Mouse (Mus musculus) embryonic facial prominence, embryonic 15.5 days (tissue): ENCODE results near the gene Cyp24a1. TPM values are rescaled to one million over a fixed set of nuclear protein-coding genes. Genes with fewer than 3 reads are reported as not detected.
A peak's percentile ranks its signal among the peaks of the same experiment; 100 is the strongest.

ENCODE experiments used
- ATAC-seq: fragments of 200-750 bp; cut with Nextera tagmentation; 2 replicates; pipeline ENCODE4 v1.8.0; 2017; ENCODE audit warnings: low read depth, moderate TSS enrichment; ENCODE audit not compliant: insufficient number of reproducible peaks, low FRiP score, low TSS enrichment
- H3K27ac ChIP-seq: fragments of 300-500 bp; sonication (generic); replicated peaks from 2 replicates; pipeline ENCODE4 v1.5.1; 2015; ENCODE audit warnings: mild to moderate bottlenecking, inconsistent platforms
- H3K27me3 ChIP-seq: fragments of 300-500 bp; sonication (generic); 2 replicates; pipeline ENCODE4 v1.6.1; 2015; ENCODE audit warnings: inconsistent platforms
- H3K36me3 ChIP-seq: fragments of 300-500 bp; sonication (generic); 2 replicates; pipeline ENCODE4 v1.6.1; 2015; ENCODE audit warnings: mild to moderate bottlenecking, inconsistent platforms
- H3K4me1 ChIP-seq: fragments of 300-500 bp; sonication (generic); 2 replicates; pipeline ENCODE4 v1.6.1; 2015; ENCODE audit warnings: inconsistent platforms
- H3K4me2 ChIP-seq: fragments of 300-500 bp; sonication (generic); replicated peaks from 2 replicates; pipeline ENCODE4 v1.6.1; 2015; ENCODE audit warnings: mild to moderate bottlenecking, inconsistent platforms
- H3K4me3 ChIP-seq: fragments of 300-500 bp; sonication (generic); replicated peaks from 2 replicates; pipeline ENCODE4 v1.5.1; 2015; ENCODE audit warnings: mild to moderate bottlenecking, inconsistent platforms
- H3K9ac ChIP-seq: fragments of 300-500 bp; sonication (generic); 2 replicates; pipeline ENCODE4 v1.6.1; 2015; ENCODE audit warnings: inconsistent platforms
- H3K9me3 ChIP-seq: fragments of 300-500 bp; sonication (generic); replicated peaks from 2 replicates; pipeline ENCODE4 v1.6.1; 2016; ENCODE audit warnings: inconsistent platforms
- WGBS: fragments of 180-500 bp; shearing (Covaris S2); methylation state at CpG from one replicate; pipeline ENCODE4 v1.1.7; 2015; 5-methylcytosine and 5-hydroxymethylcytosine counted together
- polyA plus RNA-seq: library from polyadenylated mRNA; unstranded; fragments of >200 nt; fragmentation: Nextera tagmentation; extraction: Ambion mirVana; gene quantifications from 2 replicates; pipeline ENCODE4 v1.2.1, GENCODE M21; 2015

The Cyp24a1 gene
- polyA plus RNA-seq, 1 experiment from 2014 or later, result 0.09 TPM

DNA sequence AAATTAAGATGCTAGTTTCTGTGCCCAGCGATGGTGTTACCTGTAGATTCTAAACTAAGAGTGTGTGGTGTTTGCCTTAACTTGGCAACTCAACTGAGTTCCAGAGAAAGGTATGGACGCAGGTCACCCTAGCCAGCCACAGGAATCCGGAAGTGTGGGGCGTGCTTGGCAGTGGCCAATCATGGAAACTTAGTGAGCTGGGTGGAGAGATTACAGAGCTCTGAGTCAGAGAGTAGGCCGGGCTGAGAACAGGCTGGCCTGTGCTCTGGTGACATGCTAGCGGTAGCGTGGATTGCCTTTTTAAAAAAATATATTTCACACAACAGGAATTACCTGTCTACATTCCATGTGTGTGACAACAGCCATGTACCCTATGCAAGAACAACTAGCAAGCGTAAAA, 29.6 kb upstream of the Cyp24a1 start:
- no peaks in the 10 kb centered on the region for H3K27me3 ChIP-seq
- no peak overlapping the region for H3K9ac ChIP-seq
- WGBS, result 77% methylated on average over 8 of the region's 8 CpGs
- no peak overlapping the region for H3K4me3 ChIP-seq
- H3K36me3 ChIP-seq, result no peaks in the 10 kb centered on the region
- ATAC-seq, result peak; percentile 57; the same call in 1 of the 2 replicates
- H3K4me1 ChIP-seq, result no peaks in the 10 kb centered on the region
- no peaks in the 10 kb centered on the region for H3K9me3 ChIP-seq
- no peak overlapping the region for H3K4me2 ChIP-seq
- H3K27ac ChIP-seq, result no peak overlapping the region

DNA sequence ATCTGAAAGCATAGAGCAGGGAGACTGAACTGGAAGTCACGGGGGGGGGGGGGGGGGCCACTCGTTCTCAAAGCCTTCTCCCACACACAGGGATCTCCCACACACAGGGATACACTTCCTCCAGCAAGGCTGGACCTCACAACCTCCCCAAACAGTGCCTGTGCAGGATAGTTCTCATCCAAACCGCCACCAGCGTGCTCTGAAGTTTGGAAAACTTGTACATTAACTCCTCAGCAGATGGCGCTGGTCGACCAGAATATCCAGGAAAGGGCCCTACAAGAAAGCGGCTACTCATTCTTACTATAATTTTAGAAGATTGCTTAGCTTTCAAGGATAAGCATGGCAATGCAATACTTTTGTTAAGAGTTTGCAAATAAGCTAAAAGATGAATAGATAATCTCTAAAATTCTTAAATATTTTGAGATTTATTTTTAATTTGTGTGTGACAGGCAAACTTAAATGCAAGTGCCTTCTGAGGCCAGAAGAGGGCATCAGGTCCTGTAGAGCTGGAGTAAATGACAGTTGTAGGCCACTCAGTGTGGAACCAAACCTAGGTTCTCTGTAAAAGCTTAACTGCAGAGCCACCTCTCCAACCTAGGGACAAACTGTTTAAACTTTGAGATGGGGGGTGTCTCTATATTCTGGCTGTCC, 23.5 kb upstream of the Cyp24a1 start:
- no peaks in the 10 kb centered on the region for H3K9me3 ChIP-seq
- no peaks in the 10 kb centered on the region for H3K4me1 ChIP-seq
- peaks cover 32% of the 10 kb centered on the region for H3K36me3 ChIP-seq
- H3K27me3 ChIP-seq, result no peaks in the 10 kb centered on the region
- H3K4me2 ChIP-seq, result no peak overlapping the region
- no peak for ATAC-seq
- H3K9ac ChIP-seq, result no peak overlapping the region
- H3K4me3 ChIP-seq, result no peak overlapping the region
- 5% methylated on average over 7 of the region's 7 CpGs for WGBS
- H3K27ac ChIP-seq, result no peak overlapping the region

DNA sequence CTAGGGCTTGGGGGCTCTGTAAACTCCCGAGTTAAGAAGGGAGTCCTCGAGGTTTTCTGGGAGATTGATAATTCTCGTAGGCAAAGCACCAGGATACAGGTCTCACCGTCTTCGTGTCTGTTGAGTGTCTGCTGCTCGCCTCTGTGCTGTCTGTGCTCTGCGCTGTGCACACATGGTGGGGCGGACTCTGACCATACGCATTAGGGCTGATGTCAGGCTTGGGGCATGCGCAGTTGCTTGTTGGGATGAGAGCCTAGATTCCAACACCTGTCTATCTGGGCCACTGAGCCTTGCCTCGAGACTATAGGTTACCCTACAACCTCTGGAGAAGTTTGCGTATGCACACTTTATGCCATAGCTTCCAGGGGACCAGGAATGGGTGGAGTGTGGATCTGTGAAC, 16.8 kb upstream of the Cyp24a1 start:
- peaks cover 22% of the 10 kb centered on the region for H3K36me3 ChIP-seq
- H3K4me3 ChIP-seq, result no peak overlapping the region
- H3K4me1 ChIP-seq, result peaks cover 20% of the 10 kb centered on the region
- H3K27ac ChIP-seq, result no peak overlapping the region
- H3K9me3 ChIP-seq, result no peaks in the 10 kb centered on the region
- 80% methylated on average over 12 of the region's 12 CpGs for WGBS
- ATAC-seq, result no peak
- no peak overlapping the region for H3K9ac ChIP-seq
- no peak overlapping the region for H3K4me2 ChIP-seq
- no peaks in the 10 kb centered on the region for H3K27me3 ChIP-seq

DNA sequence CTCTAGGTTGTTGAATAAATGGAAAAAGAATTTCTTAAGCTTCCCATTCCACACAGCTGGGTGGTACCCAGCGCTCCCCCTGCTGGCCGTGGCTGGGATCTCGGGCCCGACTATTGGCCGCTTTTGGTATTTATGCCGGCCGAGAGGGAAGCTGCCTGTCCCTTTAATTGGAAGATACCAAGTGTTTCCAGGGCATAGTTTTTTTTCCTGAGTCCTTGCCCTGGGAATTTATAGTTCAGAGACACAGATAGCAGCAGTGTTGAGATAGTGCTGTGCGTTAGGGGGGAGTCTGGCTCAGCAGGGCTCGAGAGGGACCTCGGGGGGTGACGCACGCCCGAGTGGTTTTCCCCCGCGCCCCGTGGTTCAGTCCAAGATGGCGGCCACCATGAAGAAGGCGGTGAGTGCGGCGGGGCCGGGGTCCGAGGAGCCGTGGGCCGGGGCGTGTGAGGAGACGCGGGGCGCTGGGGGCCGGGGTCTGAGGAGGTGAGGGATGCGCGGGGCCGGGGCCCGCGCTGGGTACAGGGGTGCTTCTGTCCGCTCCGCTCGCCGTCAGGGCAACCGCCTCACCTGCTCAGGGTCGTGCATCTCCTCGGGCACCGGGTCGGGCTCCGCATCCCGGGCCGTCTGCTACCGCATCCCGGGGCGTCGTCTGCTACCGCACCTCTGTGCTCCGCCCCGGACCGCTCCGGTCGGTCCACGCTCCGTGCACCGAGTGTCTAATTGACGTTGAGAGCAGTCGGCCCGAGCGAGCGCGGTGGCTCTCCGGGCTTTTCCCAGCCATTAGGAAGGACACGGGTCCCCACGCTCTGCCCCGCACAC, 14.3 kb upstream of the Cyp24a1 start:
- H3K27me3 ChIP-seq, result no peaks in the 10 kb centered on the region
- no peaks in the 10 kb centered on the region for H3K9me3 ChIP-seq
- ATAC-seq, result peak; percentile 69
- H3K27ac ChIP-seq, result peak overlapping the region; percentile 86
- peak overlapping the region; percentile 95 for H3K4me3 ChIP-seq
- under 1% methylated on average over 69 of the region's 69 CpGs for WGBS
- peak overlapping the region; percentile 78 for H3K9ac ChIP-seq
- H3K36me3 ChIP-seq, result peaks cover 6% of the 10 kb centered on the region; the same call in 1 of the 2 replicates
- peak overlapping the region; percentile 59 for H3K4me2 ChIP-seq
- H3K4me1 ChIP-seq, result peaks cover 29% of the 10 kb centered on the region

DNA sequence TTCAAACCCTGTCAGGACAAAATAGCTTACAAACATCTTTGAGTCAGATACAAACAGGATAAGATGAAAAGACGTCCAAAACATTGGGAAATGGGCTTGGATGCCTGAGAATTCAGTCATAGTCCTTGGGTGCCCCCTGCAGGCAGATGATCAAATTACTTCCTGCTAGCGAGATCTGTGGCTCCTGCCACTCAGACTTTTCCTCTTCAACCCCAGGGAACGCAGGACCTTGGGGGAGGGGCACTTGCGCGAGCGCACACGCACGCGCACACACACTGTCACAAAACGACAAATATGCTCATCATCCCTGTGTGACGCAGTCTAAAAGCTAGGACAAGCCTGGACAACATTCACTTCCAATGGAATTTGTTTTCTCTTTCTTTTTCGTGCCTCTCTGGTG, 11.9 kb upstream of the Cyp24a1 start:
- Histone ChIP-seq H3K27me3 (no peaks in the 10 kb centered on the region), H3K9me3 (no peaks in the 10 kb centered on the region), H3K4me1 (peaks cover 29% of the 10 kb centered on the region), H3K4me2 (peak overlapping the region; percentile 58), H3K36me3 (no peaks in the 10 kb centered on the region), H3K27ac (no peak overlapping the region), H3K9ac (no peak overlapping the region), H3K4me3 (peak overlapping the region; percentile 41)
- WGBS, result 1% methylated on average over 12 of the region's 12 CpGs
- ATAC-seq, result no peak

DNA sequence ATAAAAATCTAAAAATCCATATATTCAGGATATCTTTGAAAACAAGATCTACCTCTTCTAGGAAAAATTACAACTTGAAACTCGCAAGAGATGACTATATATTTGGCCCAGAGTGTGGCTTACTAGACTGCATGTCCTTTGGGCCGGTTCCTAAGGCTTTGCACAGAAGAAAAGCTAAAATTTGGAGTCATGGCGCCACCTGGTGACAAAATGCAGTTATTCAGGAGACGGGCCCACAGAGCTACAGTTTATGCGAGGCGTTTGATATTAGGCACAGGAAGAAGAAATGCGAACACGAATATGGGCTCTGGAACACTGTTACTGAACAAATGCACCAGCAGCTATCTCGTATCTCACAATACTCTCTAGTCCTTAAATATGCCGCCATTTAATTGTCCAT, 10.8 kb upstream of the Cyp24a1 start:
- Histone ChIP-seq H3K9me3 (no peaks in the 10 kb centered on the region), H3K4me1 (peaks cover 25% of the 10 kb centered on the region), H3K27me3 (no peaks in the 10 kb centered on the region), H3K36me3 (no peaks in the 10 kb centered on the region), H3K4me2 (no peak overlapping the region), H3K4me3 (no peak overlapping the region), H3K27ac (no peak overlapping the region), H3K9ac (no peak overlapping the region)
- 4% methylated on average over 10 of the region's 10 CpGs for WGBS
- no peak for ATAC-seq

DNA sequence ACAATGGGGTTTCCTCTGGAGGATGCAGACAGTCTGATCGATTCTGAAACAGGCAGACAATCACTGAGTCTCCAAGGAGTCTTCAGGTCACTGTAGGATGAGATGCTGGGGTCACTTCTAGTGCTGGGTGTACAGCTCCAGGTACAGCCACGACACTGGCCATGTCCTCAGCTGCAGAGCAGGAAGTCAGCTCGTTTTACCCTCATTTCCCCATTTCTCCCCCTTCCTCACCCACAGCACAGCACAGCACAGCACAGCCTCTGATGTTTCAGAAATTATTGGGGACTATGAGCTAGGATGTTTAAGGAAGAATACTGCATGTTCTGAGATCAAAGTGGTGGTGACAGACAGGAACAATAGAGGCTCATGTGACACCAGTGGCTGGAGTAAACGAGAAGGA, 7.0 kb upstream of the Cyp24a1 start:
- H3K4me3 ChIP-seq, result no peak overlapping the region
- no peak overlapping the region for H3K4me2 ChIP-seq
- 23% methylated on average over 4 of the region's 4 CpGs for WGBS
- H3K9ac ChIP-seq, result no peak overlapping the region
- no peak for ATAC-seq
- peaks cover 11% of the 10 kb centered on the region for H3K4me1 ChIP-seq
- H3K27me3 ChIP-seq, result peaks cover 8% of the 10 kb centered on the region
- no peaks in the 10 kb centered on the region for H3K36me3 ChIP-seq
- no peaks in the 10 kb centered on the region for H3K9me3 ChIP-seq
- no peak overlapping the region for H3K27ac ChIP-seq

DNA sequence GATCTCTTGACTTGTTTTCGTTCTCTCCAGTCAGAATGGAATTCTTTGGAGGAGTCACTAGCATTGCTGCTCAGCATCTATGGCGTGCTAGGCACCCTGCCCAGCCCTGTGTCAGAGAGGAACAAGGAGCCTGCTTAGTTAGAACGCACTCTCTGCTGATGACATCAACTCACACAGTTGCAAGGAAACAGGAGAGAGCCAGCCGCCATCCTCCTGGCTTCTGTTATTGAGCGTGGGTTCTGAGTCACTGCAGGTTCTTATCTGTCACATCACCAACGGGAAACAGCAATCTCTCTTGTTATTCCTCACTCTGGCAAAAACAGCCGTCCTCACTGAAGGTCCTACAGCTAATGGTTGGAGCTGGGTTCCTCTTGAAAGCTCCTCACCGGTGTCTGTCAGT, 6.4 kb upstream of the Cyp24a1 start:
- no peak overlapping the region for H3K4me3 ChIP-seq
- H3K27me3 ChIP-seq, result peaks cover 15% of the 10 kb centered on the region
- H3K36me3 ChIP-seq, result no peaks in the 10 kb centered on the region
- no peak overlapping the region for H3K9ac ChIP-seq
- H3K4me1 ChIP-seq, result peaks cover 6% of the 10 kb centered on the region
- ATAC-seq, result no peak
- 50% methylated on average over 8 of the region's 8 CpGs for WGBS
- H3K27ac ChIP-seq, result no peak overlapping the region
- no peak overlapping the region for H3K4me2 ChIP-seq
- no peaks in the 10 kb centered on the region for H3K9me3 ChIP-seq

DNA sequence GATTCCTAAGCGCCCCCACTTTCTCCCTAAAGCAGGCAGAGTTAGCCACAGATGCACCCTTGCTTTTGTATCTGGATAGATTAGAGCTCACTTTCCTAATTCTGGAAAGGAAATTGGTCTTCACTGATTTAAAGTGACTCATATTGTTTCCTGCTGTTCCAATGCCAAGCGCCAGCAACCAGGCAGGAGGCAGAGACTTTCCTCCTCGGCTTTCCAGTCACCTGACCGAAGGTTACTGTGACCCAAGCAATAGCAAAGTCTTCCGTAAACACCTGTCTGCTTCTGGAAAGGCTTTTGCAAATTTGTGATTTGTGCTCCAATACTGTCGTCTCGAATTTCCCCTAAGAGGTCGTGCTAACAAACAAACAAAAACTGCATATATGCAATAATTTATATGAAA, 1.1 kb upstream of the Cyp24a1 start:
- H3K4me1 ChIP-seq, result peaks cover 24% of the 10 kb centered on the region
- no peak overlapping the region for H3K4me2 ChIP-seq
- H3K9me3 ChIP-seq, result no peaks in the 10 kb centered on the region
- peaks cover 66% of the 10 kb centered on the region for H3K27me3 ChIP-seq
- no peak for ATAC-seq
- H3K27ac ChIP-seq, result no peak overlapping the region
- 15% methylated on average over 8 of the region's 8 CpGs for WGBS
- no peak overlapping the region for H3K4me3 ChIP-seq
- H3K9ac ChIP-seq, result no peak overlapping the region
- H3K36me3 ChIP-seq, result no peaks in the 10 kb centered on the region

DNA sequence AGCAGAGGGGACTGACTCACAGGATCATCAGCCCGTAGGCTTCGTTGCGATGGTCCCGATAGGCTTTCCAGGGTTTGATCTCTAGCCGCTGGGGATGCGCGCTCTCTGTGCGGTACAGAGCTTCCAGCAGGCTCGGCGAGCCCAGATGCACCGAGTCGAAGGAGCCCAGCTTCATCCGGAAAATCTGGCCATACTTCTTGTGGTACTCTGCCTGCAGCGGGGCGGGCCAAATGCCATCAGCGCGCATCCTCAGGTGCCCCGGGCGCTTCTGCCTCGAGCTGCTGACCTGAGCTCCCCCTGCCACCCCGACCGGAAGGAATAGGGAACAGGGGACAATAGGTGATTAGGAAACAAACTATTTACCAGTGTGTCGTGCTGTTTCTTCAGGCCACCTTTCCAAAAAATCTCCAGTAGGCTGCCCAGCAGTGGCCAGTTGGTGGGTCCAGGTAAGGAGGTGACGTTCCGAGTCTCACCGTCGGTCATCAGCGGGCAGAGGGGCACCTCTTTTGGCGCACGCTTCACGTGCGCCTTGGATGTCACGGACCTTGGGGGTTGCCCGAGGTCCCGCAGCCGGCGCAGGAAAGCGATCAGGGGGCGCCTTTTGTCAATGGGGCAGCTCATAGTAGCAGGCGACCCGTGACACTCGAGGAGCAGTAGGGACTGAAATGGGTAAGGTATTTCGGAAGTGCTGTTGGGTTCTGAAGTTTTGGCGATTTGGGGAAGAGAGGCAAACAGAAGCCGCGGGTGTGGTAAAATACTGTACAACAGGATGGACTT, 603 bp downstream of the Cyp24a1 start, which contains the start of gene Pfdn4:
Pfdn4 (plus strand) TSS at position 275 of the 777 bp plus-strand sequence.
- Histone ChIP-seq H3K36me3 (no peaks in the 10 kb centered on the region), H3K9me3 (no peaks in the 10 kb centered on the region), H3K27me3 (peaks cover 68% of the 10 kb centered on the region), H3K4me1 (peaks cover 24% of the 10 kb centered on the region), H3K9ac (no peak within 1 kb of the TSS), H3K27ac (no peak within 1 kb of the TSS), H3K4me3 (peak within 1 kb of the TSS; percentile 14), H3K4me2 (peak within 1 kb of the TSS; percentile 37)
- WGBS, result under 1% methylated on average over 46 of the region's 46 CpGs
- 0 out of 2 replicates have a peak, but pooled peaks have one; percentile 22 for ATAC-seq
